ENCODE assay signal across 9 mouse cellular contexts in genomic region chr17:36145111-36145860, GRCm38 (mm10). TPM values are rescaled to one million over a fixed set of nuclear protein-coding genes. Genes with fewer than 3 reads are reported as not detected.
DNase-seq lines count a peak whose midpoint lies in the region; ATAC-seq lines count a peak whose summit lies in the region.
"Had no signal": no experiment of that assay in that cellular context is flagged by ENCODE, and none has a peak within 500 bp of the region (broad histone marks: within the 10 kb centered on the region; RNA-seq: fewer than 3 reads in every experiment).

No protein-coding gene starts in this region.

- H3K27me3 ChIP-seq in heart, embryonic 10.5 days (ENCODE audit: insufficient read depth, poor library complexity, severe bottlenecking), result peaks cover 69% of the 10 kb centered on the region
- H3K27me3 ChIP-seq in limb, embryonic 13.5 days, result peaks cover 84% of the 10 kb centered on the region
- H3K27me3 ChIP-seq in neural tube, embryonic 14.5 days (ENCODE audit: control insufficient read depth, insufficient read depth, low read length), result peaks cover 24% of the 10 kb centered on the region

- no peak for ATAC-seq in limb, embryonic 13.5 days (ENCODE audit: low FRiP score, low read depth)
- ATAC-seq in neural tube, embryonic 14.5 days (ENCODE audit: low read depth), result peak; percentile 54
- ATAC-seq: Patski had no signal

- H3K9me3 ChIP-seq in heart, embryonic 10.5 days, result no peaks in the 10 kb centered on the region
- no peaks in the 10 kb centered on the region for H3K9me3 ChIP-seq in limb, embryonic 13.5 days
- no peaks in the 10 kb centered on the region for H3K9me3 ChIP-seq in neural tube, embryonic 14.5 days (ENCODE audit: control insufficient read depth, low read length)

- H3K4me3 ChIP-seq in heart, embryonic 10.5 days, result peak overlapping the region; percentile 53
- H3K4me3 ChIP-seq in limb, embryonic 13.5 days, result peak overlapping the region; percentile 39
- peak overlapping the region; percentile 24 for H3K4me3 ChIP-seq in neural tube, embryonic 14.5 days (ENCODE audit: low read depth, low read length)

- H3K4me1 ChIP-seq in heart, embryonic 10.5 days, result peaks cover 9% of the 10 kb centered on the region
- peaks cover 10% of the 10 kb centered on the region; the same call in 1 of the 2 replicates for H3K4me1 ChIP-seq in limb, embryonic 13.5 days
- H3K4me1 ChIP-seq in neural tube, embryonic 14.5 days (ENCODE audit: control insufficient read depth, insufficient read depth, low read length), result 0 out of 2 replicates have a peak, but pooled peaks cover 3% of the 10 kb centered on the region

- no peak overlapping the region for H3K9ac ChIP-seq in limb, embryonic 13.5 days
- H3K9ac ChIP-seq in neural tube, embryonic 14.5 days (replicated peaks; ENCODE audit: low read depth, low read length), result 0 out of 2 replicates have a peak overlapping the region, but pooled peaks have one; percentile 21

- DNase-seq in heart, adult 9 months (ENCODE audit: low spot score in 2 of 2), result peak; percentile 14 to 41
- no peak for DNase-seq in heart, postnatal 25 days (ENCODE audit: low spot score)
- peak; percentile 38 for DNase-seq in adrenal gland, postnatal 14 days
- DNase-seq in heart, embryonic 10.5 days (ENCODE audit: low spot score), result no peak
- DNase-seq in urinary bladder, adult 18-20 months (ENCODE audit: low spot score in 2 of 2), result no peak
- no peak for DNase-seq in cerebellum, adult 11 months

- 2% methylated on average over 77 of the region's 78 CpGs for WGBS in heart, embryonic 10.5 days
- WGBS in limb, embryonic 13.5 days, result 2% methylated on average over 67 of the region's 78 CpGs
- WGBS in neural tube, embryonic 14.5 days, result 2% methylated on average over 68 of the region's 78 CpGs

- H3K4me2 ChIP-seq in limb, embryonic 13.5 days (replicated peaks), result peak overlapping the region; percentile 61
- peak overlapping the region; percentile 40 for H3K4me2 ChIP-seq in neural tube, embryonic 14.5 days (ENCODE audit: low read depth, low read length)

- H3K27ac ChIP-seq in heart, embryonic 10.5 days, result no peak overlapping the region
- H3K27ac ChIP-seq in limb, embryonic 13.5 days, result no peak overlapping the region
- H3K27ac ChIP-seq in neural tube, embryonic 14.5 days (ENCODE audit: low read depth, low read length), result no peak overlapping the region

- intact Hi-C loops in heart, postnatal 25 days (cut with DNase I), result loop anchor here (5.0 kb wide), 1 partner anchor 853 kb away; no protein-coding TSS in a partner anchor

- no peaks in the 10 kb centered on the region for H3K36me3 ChIP-seq in heart, embryonic 10.5 days
- no peaks in the 10 kb centered on the region for H3K36me3 ChIP-seq in limb, embryonic 13.5 days
- no peaks in the 10 kb centered on the region for H3K36me3 ChIP-seq in neural tube, embryonic 14.5 days (ENCODE audit: control insufficient read depth, insufficient read depth, low read length)

RNA-seq across cellular contexts. Expression of gene Gm7030, which starts 16.1 kb away (rescaled TPM):
- total RNA-seq in heart, postnatal 25 days (2021), result not detected
- total RNA-seq in adrenal gland, postnatal 14 days (2021), result not detected in 2 replicates
- polyA plus RNA-seq in heart, embryonic 10.5 days (2016; fragmentation: Nextera tagmentation; extraction: Ambion mirVana), result not detected in 2 replicates
- polyA plus RNA-seq in limb, embryonic 13.5 days (2015; fragmentation: Nextera tagmentation; extraction: Ambion mirVana), result not detected in 2 replicates
- not detected in 2 replicates for polyA plus RNA-seq in neural tube, embryonic 14.5 days (2014; fragmentation: Nextera tagmentation; extraction: Ambion mirVana)
- polyA plus RNA-seq: Patski had no signal

RNA-seq across cellular contexts. Expression of gene Gm8909, which starts 23.1 kb away (rescaled TPM):
- total RNA-seq in heart, postnatal 25 days (2021), result not detected
- not detected in 2 replicates for total RNA-seq in adrenal gland, postnatal 14 days (2021)
- 0.40 TPM in 1 of 2 replicates, not detected in the other for polyA plus RNA-seq in heart, embryonic 10.5 days (2016; fragmentation: Nextera tagmentation; extraction: Ambion mirVana)
- not detected in 2 replicates for polyA plus RNA-seq in limb, embryonic 13.5 days (2015; fragmentation: Nextera tagmentation; extraction: Ambion mirVana)
- polyA plus RNA-seq in neural tube, embryonic 14.5 days (2014; fragmentation: Nextera tagmentation; extraction: Ambion mirVana), result not detected in 2 replicates
- polyA plus RNA-seq: Patski had no signal

RNA-seq across cellular contexts. Expression of gene Gm19684, which starts 23.8 kb away (rescaled TPM):
- total RNA-seq in heart, postnatal 25 days (2021), result not detected
- total RNA-seq in adrenal gland, postnatal 14 days (2021), result 0.26 and 0.34 TPM in 2 replicates
- not detected in 2 replicates for polyA plus RNA-seq in heart, embryonic 10.5 days (2016; fragmentation: Nextera tagmentation; extraction: Ambion mirVana)
- not detected in 2 replicates for polyA plus RNA-seq in limb, embryonic 13.5 days (2015; fragmentation: Nextera tagmentation; extraction: Ambion mirVana)
- polyA plus RNA-seq in neural tube, embryonic 14.5 days (2014; fragmentation: Nextera tagmentation; extraction: Ambion mirVana), result not detected in 2 replicates

RNA-seq across cellular contexts. Expression of gene H2-T3, which starts 44.8 kb away (rescaled TPM):
- total RNA-seq in heart, postnatal 25 days (2021), result not detected
- 0.44 TPM in 1 of 2 replicates, not detected in the other for total RNA-seq in adrenal gland, postnatal 14 days (2021)
- polyA plus RNA-seq in heart, embryonic 10.5 days (2016; fragmentation: Nextera tagmentation; extraction: Ambion mirVana), result not detected in 2 replicates
- polyA plus RNA-seq in limb, embryonic 13.5 days (2015; fragmentation: Nextera tagmentation; extraction: Ambion mirVana), result 0.09 TPM in 1 of 2 replicates, not detected in the other
- not detected in 2 replicates for polyA plus RNA-seq in neural tube, embryonic 14.5 days (2014; fragmentation: Nextera tagmentation; extraction: Ambion mirVana)
- polyA plus RNA-seq: Patski had no signal

Comparison
In these comparisons a context has a peak if more than half of its experiments do, and no peak if none do; other contexts are left out.
1. DNase-seq: peak in heart, adult 9 months (2 of 2) and adrenal gland, postnatal 14 days (single experiment); none in heart, postnatal 25 days (single experiment), heart, embryonic 10.5 days (single experiment), urinary bladder, adult 18-20 months (0 of 2) and cerebellum, adult 11 months (single experiment).
2. Peak in every context shown above with its lines, with median percentiles within 50 percentile points of each other: H3K4me3 ChIP-seq.